Mouse (Mus musculus) kidney, adult 2 months (tissue): ENCODE measurements around the gene Met.

Experiments used
- CTCF ChIP-seq: fragments of 200-500 bp; conservative IDR thresholded peaks from 2 replicates; pipeline ENCODE4 v1.5.1; 2011; ENCODE audit warnings: low read depth, mild to moderate bottlenecking, control low read depth, low read length, moderate library complexity, mixed read lengths; ENCODE audit not compliant: insufficient read depth, insufficient read length
- POLR2A ChIP-seq: fragments of 200-500 bp; IDR thresholded peaks from one replicate; pipeline ENCODE4 v1.6.1; 2011; ENCODE audit warnings: low read depth, low read length, control low read depth

GRCm38 (mm10) chr6:17548786-17549185, 85.2 kb downstream of the Met start:
- TF ChIP-seq POLR2A = no peak
- no peak for TF ChIP-seq CTCF
